Mouse (Mus musculus): ENCODE measurements around the gene Cd248. TPM values are rescaled to one million over a fixed set of nuclear protein-coding genes. Genes with fewer than 3 reads are reported as not detected.

Gene Cd248
- polyA plus RNA-seq, 1 experiment from 2014 or later = 23.0 TPM

GRCm38 (mm10) chr19:5036577-5036976, 31.3 kb upstream of the Cd248 start:
- H3K9ac ChIP-seq (ENCODE audit: low read depth, low read length) = no peak overlapping the region
- no peak overlapping the region for H3K4me2 ChIP-seq (replicated peaks; ENCODE audit: low read depth)
- peaks cover 5% of the 10 kb centered on the region; the same call in 1 of the 2 replicates for H3K4me1 ChIP-seq (replicated peaks; ENCODE audit: control insufficient read depth, insufficient read depth, low read length)
- no peak overlapping the region for H3K4me3 ChIP-seq (ENCODE audit: low read depth, low read length)
- H3K36me3 ChIP-seq (ENCODE audit: control insufficient read depth, insufficient read depth) = no peaks in the 10 kb centered on the region
- no peak for ATAC-seq
- WGBS = 84% methylated on average over 4 of the region's 4 CpGs
- no peak for TF ChIP-seq CTCF (IDR thresholded peaks at IDR 0.05; ENCODE audit: low read depth)
- no peak overlapping the region for H3K27ac ChIP-seq (ENCODE audit: low read depth, low read length)
- H3K9me3 ChIP-seq (ENCODE audit: control insufficient read depth) = no peaks in the 10 kb centered on the region
- H3K27me3 ChIP-seq (replicated peaks; ENCODE audit: control insufficient read depth, insufficient read depth, low read length) = no peaks in the 10 kb centered on the region

DNA sequence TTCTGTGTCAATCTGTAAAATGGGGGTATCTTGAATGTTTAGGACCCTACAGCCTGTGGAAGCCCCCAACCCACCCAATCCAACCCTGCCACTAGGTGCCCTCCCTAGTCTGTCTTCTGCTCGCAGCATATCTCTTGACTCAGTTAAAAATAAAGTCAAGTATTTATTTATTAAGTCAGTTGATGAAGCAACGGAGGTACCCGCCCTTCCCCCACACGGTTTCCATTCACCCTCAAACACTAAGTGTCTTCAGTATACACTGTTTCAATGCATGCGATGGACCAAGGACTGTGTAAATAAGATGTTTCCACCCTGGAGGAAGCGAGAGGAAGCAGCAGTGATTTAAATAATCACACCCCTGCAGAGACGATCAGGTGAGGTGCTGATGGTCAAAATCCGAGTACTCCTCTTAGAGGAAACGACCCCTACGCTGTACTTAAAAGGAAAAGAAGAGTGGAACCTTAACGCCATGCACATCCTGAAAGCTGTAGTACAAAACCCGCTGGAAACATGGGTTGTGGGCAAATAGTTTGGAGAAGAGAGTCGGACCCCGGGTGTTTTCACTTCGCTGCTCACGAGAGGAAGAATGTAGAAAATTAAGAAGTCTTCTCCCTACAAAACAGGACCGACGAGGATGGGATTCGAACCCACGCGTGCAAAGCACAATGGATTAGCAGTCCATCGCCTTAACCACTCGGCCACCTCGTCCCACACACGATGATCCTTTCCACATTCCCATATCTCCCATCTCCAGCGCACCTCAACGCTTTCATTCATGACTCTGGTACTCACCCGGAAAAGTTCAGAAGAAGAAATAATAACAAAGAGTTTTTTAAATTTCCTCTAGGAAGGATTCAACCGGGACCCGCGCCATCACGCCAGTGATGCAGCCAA, 30.0 kb upstream of the Cd248 start:
- peaks cover 5% of the 10 kb centered on the region; the same call in 1 of the 2 replicates for H3K4me1 ChIP-seq (replicated peaks; ENCODE audit: control insufficient read depth, insufficient read depth, low read length)
- H3K4me2 ChIP-seq (replicated peaks; ENCODE audit: low read depth) = peak overlapping the region; percentile 93
- H3K36me3 ChIP-seq (ENCODE audit: control insufficient read depth, insufficient read depth) = no peaks in the 10 kb centered on the region
- H3K27me3 ChIP-seq (replicated peaks; ENCODE audit: control insufficient read depth, insufficient read depth, low read length) = no peaks in the 10 kb centered on the region
- 0 out of 2 replicates have a peak overlapping the region, but pooled peaks have one; percentile 73 for H3K9ac ChIP-seq (ENCODE audit: low read depth, low read length)
- WGBS = 3% methylated on average over 32 of the region's 32 CpGs
- TF ChIP-seq CTCF (IDR thresholded peaks at IDR 0.05; ENCODE audit: low read depth) = no peak
- peak overlapping the region; percentile 50; the same call in 1 of the 2 replicates for H3K27ac ChIP-seq (ENCODE audit: low read depth, low read length)
- peak overlapping the region; percentile 70 for H3K4me3 ChIP-seq (ENCODE audit: low read depth, low read length)
- ATAC-seq = peak; percentile 34; the same call in 1 of the 2 replicates
- H3K9me3 ChIP-seq (ENCODE audit: control insufficient read depth) = no peaks in the 10 kb centered on the region

DNA sequence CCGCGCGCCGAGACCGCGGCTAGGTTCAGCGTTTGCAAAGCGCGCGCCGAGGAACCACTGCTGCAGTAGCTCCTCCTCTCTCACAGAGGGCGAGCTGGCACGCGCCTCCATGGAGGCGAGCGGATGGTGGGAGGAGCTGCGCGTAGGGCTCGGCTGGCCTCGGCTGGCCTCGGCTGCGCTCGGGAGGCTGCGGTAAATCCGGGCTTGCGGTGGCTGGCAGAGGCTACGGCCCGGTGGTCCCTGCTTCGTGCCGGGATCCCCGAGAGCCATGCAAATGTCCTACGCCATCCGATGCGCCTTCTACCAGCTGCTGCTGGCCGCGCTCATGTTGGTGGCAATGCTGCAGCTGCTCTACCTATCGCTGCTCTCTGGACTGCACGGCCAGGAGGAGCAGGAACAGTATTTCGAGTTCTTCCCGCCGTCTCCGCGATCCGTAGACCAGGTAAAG, 29.1 kb upstream of the Cd248 start, which contains the start of the genes B4gat1 and AC124502.3:
Gene B4gat1, plus strand, starts transcription at position 118 of the 448 bp plus-strand sequence.
Gene AC124502.3, plus strand, starts transcription at position 183 of the 448 bp plus-strand sequence.
- Histone ChIP-seq H3K9me3 (ENCODE audit: control insufficient read depth) (no peaks in the 10 kb centered on the region), H3K27ac (ENCODE audit: low read depth, low read length) (peak within 1 kb of the TSS; percentile 50), H3K27me3 (replicated peaks; ENCODE audit: control insufficient read depth, insufficient read depth, low read length) (no peaks in the 10 kb centered on the region), H3K4me3 (ENCODE audit: low read depth, low read length) (peak within 1 kb of the TSS; percentile 70), H3K4me2 (replicated peaks; ENCODE audit: low read depth) (peak within 1 kb of the TSS; percentile 93), H3K4me1 (replicated peaks; ENCODE audit: control insufficient read depth, insufficient read depth, low read length) (peaks cover 5% of the 10 kb centered on the region; the same call in 1 of the 2 replicates), H3K9ac (ENCODE audit: low read depth, low read length) (peak within 1 kb of the TSS; percentile 73), H3K36me3 (ENCODE audit: control insufficient read depth, insufficient read depth) (no peaks in the 10 kb centered on the region)
- ATAC-seq = peak; percentile 80
- WGBS = under 1% methylated on average over 34 of the region's 44 CpGs
- TF ChIP-seq CTCF (IDR thresholded peaks at IDR 0.05; ENCODE audit: low read depth) = peak; percentile 71

DNA sequence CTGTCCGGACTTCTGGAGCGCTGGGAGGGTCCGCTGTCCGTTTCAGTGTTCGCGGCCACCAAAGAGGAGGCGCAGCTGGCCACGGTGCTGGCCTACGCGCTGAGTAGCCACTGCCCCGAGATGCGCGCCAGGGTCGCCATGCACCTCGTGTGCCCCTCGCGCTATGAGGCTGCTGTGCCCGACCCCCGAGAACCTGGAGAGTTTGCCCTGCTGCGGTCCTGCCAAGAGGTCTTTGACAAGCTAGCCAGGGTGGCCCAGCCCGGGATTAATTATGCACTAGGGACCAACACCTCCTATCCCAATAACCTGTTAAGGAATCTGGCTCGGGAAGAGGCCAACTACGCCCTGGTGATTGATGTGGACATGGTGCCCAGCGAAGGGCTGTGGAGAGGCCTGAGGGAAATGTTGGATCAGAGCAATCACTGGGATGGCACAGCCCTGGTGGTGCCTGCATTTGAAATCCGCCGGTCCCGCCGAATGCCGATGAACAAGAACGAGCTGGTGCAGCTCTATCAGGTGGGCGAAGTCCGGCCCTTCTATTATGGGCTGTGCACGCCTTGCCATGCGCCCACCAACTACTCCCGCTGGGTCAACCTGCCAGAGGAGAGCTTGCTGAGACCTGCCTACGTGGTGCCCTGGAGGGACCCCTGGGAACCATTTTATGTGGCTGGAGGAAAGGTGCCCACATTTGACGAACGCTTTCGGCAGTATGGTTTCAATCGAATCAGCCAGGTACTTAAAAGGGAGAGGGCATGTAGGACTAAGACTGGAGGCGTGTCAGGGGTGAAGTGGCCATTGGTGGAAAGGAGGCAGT, 28.4 kb upstream of the Cd248 start:
- Histone ChIP-seq H3K36me3 (ENCODE audit: control insufficient read depth, insufficient read depth) (no peaks in the 10 kb centered on the region), H3K4me3 (ENCODE audit: low read depth, low read length) (peak overlapping the region; percentile 70), H3K27me3 (replicated peaks; ENCODE audit: control insufficient read depth, insufficient read depth, low read length) (no peaks in the 10 kb centered on the region), H3K27ac (ENCODE audit: low read depth, low read length) (peak overlapping the region; percentile 50), H3K4me2 (replicated peaks; ENCODE audit: low read depth) (peak overlapping the region; percentile 93), H3K9ac (ENCODE audit: low read depth, low read length) (peak overlapping the region; percentile 73), H3K9me3 (ENCODE audit: control insufficient read depth) (no peaks in the 10 kb centered on the region), H3K4me1 (replicated peaks; ENCODE audit: control insufficient read depth, insufficient read depth, low read length) (peaks cover 5% of the 10 kb centered on the region; the same call in 1 of the 2 replicates)
- no peak for TF ChIP-seq CTCF (IDR thresholded peaks at IDR 0.05; ENCODE audit: low read depth)
- 8% methylated on average over 41 of the region's 41 CpGs for WGBS
- ATAC-seq = 0 out of 2 replicates have a peak, but pooled peaks have one; percentile 14

DNA sequence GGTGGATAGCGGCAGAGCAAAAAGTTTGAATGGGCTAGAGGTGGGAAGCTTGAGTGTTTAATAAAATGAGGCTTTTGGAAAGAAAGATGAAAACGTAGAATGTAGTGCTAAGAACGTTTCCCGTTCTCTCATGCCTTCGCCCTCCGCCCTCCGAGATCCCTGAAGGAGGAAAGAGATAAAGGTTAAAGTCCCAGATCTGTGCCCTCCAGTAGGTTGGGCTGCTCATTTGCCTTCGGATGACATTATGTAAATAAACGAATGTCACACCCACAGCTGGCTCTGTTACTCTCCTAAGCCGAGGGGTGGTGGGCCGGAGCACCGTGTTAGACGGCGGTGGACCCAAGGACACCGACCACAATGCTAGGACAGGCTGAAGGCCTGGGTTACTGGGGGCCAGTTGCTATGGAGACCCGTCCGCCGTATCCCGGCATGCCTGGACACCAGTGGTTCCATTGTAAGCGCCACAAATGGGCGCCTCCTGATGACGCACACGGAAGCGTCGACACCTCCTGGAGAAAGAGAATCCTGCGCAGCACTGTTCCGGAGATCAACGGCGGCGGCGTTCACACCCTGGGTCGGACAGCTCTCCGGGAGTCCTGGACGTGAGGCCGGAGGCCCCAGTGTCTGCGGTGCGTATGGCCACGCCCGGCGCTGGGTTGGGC, 26.9 kb upstream of the Cd248 start, which contains the start of gene Brms1:
Gene Brms1, plus strand, starts transcription at position 493 of the 662 bp plus-strand sequence.
- Histone ChIP-seq H3K4me2 (replicated peaks; ENCODE audit: low read depth) (peak within 1 kb of the TSS; percentile 93), H3K9me3 (ENCODE audit: control insufficient read depth) (no peaks in the 10 kb centered on the region), H3K9ac (ENCODE audit: low read depth, low read length) (peak within 1 kb of the TSS; percentile 73), H3K4me1 (replicated peaks; ENCODE audit: control insufficient read depth, insufficient read depth, low read length) (peaks cover 5% of the 10 kb centered on the region; the same call in 1 of the 2 replicates), H3K27ac (ENCODE audit: low read depth, low read length) (peak within 1 kb of the TSS; percentile 87), H3K36me3 (ENCODE audit: control insufficient read depth, insufficient read depth) (no peaks in the 10 kb centered on the region; the same call in 1 of the 2 replicates), H3K27me3 (replicated peaks; ENCODE audit: control insufficient read depth, insufficient read depth, low read length) (no peaks in the 10 kb centered on the region), H3K4me3 (ENCODE audit: low read depth, low read length) (peak within 1 kb of the TSS; percentile 72)
- WGBS = 3% methylated on average over 40 of the region's 40 CpGs
- no peak; the same call in 1 of the 2 replicates for TF ChIP-seq CTCF (IDR thresholded peaks at IDR 0.05; ENCODE audit: low read depth)
- peak; percentile 85 for ATAC-seq

All from intestine, postnatal 0 days (tissue).